Mouse (Mus musculus) embryo, embryonic 10.5 days (tissue): ENCODE data around the gene Scd4.
A peak's percentile ranks its signal among the peaks of the same experiment; 100 is the strongest.
"Not testable (repeated sequence)": the region's sequence is repeated elsewhere in the genome, so short reads cannot be mapped to it uniquely, and the experiment has no call there.

Source experiments
- DNase-seq: peaks from one replicate; pipeline ENCODE4 v3.0.0-alpha.2; 2015; ENCODE audit warnings: low spot score

The Scd4 gene

DNA sequence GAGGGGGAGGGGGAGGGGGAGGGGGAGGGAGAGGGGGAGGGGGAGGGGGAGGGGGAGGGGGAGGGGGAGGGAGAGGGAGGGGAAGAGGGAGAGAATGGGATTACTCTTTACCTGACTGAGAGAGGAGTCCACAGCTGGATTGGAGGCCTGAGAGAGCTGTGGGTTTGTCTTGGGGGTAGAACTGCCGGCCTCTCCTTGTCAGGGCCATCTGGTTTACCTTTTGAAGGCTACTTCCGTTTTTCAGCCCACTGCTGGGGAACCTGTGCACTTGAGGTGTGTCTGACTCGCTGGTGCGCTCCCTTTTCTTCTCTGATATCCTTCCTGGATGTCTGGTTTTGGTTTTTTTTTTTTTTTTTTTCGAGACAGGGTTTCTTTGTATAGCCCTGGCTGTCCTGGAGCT is 15.5 kb upstream of the Scd4 start:
- DNase-seq = no peak

DNA sequence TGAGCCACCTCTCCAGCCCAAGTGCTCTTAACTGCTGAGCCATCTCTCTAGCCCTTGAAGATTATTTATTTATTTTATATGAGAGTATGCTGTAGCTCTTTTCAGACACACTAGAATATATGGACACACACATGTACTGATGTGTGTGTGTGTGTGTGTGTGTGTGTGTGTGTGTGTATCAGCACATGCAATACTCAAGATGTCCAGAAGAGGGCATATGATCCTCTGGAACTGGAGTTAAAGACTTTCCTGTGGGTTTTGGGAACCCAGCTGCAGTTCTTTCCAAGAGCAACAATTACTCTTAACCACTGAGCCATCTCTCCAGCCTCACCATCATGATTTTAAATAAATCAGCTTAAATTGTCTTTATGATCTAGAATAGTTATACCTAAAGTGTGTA is 14.3 kb upstream of the Scd4 start:
- no peak for DNase-seq

DNA sequence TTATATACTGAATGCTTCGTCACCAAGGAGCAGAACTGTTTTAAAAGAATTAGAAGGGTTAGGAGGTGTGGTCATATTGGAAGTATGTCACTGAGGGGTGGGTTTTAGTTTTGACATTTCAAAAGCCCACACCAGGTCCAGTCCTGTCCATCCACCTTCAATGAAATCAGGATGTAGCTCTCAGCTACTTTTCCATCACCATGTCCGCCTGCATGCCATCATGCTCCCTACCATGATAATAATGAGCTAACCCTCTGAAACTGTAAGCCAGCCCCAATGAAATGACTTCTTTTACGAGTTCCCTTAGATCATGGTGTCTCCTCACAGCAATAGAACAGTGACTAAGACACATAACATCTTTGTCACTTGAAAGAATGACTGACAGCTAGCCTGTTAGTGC is 12.6 kb upstream of the Scd4 start:
- DNase-seq = no peak

DNA sequence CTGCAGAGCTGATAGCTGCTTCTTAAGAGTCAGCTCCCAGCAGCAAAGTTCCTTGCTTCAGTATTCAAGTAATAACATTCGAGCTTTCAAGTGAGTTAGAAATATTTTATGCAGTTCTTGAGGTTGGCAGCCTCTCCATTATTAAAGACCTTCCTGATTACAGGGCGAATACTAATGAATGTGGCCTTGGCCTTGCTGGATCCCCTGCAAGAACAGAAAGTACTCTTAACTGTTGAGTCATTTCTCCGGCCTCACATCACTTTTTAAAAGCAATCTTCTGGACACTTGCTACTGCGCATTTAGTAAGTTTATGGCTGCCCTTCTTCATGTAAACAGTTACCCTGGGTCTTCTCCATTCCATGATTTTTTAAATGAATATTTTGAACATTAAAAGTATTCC is 11.7 kb upstream of the Scd4 start:
- no peak for DNase-seq

DNA sequence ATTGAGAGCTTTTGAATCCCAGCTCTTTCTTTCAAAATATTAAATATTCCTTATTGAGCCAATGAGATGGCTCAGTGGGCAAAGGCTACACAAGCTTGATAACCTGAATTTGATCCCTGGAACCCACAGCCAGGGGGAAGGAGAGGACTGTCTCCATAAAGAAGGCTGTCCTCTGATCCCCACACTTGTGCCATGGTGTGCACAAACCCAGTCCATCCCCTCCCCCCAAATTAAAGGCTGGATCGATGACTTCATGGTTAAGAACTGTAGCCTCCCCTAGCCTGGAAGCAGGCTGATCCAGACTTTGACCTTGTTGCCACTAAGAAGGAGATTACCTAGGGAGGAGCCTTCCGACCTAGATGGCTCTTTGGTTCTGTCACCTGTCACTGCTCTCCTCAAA is 11.3 kb upstream of the Scd4 start:
- DNase-seq = no peak

DNA sequence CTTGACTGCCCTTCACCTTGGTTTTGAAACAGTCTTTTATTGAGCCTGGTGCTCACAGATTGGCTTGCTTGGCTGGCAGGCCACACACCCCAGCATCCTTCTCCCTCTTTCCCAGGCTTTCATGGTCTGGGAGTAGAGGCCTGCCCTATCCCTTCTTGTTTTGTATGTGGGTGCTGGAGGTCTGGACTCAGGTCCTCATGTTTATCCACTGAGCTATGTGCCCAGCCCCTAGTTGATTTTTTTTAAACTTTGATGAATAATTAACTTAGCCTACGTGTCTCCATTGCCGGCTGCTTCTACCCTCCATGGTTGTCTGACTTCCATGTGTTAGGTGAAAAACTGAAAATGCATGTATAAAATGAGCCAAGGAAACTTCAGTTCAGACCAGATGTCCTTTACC is 3.3 kb upstream of the Scd4 start:
- DNase-seq = no peak

DNA sequence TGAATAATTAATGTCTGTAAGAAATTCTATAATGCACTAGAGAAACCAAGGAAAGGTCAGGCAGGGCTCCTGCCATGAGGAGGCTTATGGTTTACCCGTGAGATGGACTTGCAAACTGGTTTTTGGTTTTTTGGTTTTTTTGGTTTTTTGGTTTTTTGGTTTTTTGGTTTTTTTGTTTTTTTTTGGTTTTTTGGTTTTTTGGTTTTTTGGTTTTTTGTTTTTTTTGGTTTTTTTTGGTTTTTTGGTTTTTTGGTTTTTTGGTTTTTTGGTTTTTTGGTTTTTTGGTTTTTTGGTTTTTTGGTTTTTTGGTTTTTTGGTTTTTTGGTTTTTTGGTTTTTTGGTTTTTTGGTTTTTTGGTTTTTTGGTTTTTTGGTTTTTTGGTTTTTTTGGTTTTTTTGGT is 1.8 kb upstream of the Scd4 start:
- not testable (repeated sequence) for DNase-seq

DNA sequence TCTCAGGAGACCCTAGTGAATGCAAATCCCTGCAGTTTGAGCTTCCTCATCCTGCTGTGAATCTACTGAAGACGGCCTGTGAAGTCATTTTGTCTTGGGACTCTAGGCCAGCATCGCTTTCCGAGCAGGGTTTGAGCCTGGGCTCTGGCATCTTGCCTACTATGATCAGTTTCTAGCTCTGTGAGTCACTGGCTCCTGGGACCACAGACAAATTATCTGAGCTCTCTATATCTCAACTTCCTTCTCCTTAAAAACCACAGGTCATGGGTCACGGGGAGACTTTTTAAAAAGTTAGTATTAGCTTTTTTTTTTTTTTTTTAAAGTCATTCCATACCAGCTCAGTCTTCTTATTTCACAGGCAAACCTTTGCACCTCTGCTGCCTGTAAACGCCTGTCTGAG is 981 bp upstream of the Scd4 start:
- DNase-seq = no peak

DNA sequence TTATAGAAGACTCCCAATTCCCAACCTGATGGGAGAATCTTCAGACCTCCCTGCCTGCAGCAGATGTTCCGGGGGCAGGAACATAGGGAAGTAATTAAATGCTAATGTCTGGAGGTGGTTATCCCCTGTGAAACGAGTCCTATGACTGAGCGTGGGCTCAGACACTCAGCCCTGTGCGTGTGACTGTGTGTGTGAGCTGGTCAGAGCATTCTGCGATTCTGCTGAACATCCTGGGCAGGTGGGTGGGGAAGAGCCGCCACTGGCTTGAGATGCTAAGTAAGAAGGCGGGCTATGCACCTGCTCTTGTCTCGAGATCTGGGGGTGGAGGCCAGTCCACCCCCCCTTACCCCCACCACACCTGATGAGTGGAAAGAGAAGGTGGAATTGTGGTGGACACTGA is 566 bp upstream of the Scd4 start:
- DNase-seq = no peak

DNA sequence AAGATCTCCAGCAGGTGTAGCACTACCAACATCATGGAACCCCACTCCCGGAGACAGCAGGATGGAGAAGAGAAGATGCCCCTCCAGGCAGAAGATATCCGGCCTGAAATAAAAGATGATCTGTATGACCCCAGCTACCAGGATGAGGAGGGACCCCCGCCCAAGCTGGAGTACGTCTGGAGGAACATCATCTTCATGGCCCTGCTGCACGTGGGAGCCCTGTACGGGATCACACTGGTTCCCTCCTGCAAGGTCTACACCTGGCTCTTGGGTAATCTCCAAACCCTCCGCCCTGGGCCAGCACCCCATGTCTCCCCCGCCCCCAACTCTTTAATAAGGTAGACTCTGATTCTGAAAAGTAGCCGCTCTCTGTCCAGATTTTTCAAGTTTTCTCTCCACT is 1.1 kb downstream of the Scd4 start:
- DNase-seq = no peak

DNA sequence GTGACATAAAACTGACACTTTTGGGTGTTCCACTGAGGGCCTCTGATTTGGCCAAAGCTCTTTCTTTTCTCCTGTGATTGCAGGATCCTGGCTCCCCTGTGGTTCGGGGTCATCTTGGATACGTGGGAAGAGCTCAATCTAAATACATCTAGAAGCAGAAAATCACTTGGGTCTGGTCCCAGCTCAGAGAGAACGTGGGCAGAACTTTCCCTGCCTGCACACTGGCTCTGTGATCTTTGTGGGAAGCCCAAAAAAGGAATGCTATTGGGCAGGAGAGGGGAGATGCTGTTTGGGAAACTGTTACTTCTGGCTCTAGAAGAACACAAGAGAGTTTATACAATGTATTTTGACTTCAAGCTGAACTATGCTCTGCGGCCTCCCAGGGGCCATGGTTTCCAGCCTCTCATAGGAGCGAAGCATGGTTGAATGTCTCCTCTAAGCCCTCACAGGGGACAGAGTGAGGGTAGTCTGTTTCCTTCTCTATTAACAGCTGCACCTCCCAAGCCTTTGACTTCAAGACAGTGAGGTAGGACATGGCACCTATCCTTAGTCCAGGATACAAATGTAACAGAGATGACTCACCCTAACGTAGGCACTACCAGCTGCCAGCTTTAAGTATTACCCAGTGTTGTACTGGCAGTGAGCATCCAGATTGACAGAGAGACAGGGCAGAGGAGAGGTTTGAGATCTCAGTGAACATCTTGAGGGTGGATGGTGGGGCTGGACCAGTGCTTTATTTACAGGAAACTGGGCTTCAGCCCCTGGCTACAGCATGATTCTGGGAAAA is 3.2 kb downstream of the Scd4 start:
- no peak for DNase-seq

DNA sequence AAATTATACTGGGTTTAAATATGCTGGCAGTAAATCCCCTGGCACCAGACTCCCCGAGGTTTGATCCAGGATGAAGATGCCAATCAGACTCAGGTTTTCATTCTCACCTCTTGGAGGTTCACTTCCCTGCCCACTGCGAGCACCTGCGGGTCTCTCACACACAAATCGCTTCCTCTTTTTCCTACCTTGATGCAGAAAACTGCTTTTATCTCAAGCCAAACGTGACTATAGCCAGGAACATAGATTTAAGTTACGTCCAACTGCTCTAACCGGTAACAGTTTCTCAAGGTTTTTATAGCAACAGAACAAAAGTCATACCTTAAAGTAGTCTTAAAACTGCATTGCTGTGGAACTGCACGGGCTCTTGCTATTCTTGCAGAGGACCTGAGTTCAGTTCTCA is 16.8 kb downstream of the Scd4 start:
- no peak for DNase-seq

DNA sequence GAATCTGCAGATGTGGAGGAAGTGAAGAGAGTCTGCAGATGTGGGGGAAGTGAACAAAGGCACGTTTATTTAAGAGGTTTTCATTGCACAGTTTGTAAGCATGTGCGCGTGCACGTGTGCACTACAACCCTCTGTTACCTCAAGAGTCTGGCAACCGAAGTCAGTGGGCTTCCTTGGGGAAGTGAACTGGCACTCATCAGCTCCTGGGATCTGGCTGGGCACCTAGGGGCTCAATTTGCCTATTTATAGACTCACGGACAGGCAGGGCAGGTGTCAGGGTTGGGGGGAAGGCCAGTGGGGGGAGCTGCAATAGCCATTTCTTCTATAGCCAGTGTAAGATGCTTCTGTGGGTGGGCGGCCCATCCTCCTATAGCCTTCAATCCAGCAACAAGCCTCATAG is 18.9 kb downstream of the Scd4 start:
- no peak for DNase-seq

DNA sequence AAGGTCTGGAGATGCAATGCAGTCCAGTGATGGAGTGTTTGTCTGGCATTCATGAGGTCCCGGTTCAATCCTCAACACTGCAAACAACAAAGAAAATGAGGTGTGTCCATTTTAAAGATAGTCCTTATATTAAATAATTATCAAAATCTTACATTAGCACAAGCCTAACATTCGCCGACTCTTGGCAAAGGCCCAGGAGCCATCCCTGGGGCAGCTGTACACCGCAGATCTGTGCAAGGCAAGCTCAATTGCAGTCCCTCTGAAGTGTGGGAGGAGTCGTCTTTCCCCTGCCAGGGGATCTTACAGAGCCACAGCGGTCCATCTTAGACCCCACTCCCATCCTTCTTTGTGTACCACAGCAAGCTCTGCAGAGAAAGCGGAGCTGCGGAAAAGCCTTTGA is 25.8 kb downstream of the Scd4 start:
- DNase-seq = no peak

DNA sequence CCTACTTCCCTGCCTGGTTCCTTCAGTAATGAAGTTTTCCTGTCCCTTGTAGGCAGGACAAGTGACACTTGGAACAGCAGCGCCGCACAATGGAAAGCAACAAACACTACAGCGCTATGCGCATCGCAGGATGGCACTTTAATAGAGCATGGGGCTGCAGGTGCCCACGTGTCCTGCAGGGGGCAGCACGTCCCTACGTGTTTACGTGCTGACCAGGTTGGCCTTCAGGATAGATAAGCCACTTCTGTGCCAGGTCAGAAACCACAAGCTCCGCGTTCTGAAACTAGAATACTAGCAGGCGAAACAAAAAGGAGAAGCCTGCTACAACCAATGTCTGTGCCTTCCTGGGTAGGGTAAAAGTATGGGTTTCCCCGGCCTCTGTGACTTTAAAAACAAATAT is 30.6 kb downstream of the Scd4 start:
- peak; percentile 85 for DNase-seq

DNA sequence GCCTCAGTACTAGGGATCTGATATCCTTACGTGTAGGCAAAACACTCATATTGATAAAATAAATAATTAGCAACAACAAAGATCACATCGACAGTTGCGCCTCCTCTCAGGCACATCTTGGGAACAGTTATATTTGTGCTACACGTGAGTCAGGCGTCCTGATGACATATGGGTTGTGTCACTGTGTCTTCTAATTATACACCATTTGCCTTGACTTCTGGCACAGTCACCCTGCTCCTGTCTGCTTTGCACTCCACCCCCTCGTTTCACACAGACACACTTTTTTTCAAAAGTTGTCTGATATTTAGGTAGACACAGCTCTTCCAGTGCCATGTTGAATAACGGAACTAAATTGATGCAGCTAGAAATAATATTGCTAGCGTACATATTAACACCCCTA is 31.1 kb downstream of the Scd4 start:
- DNase-seq = no peak

DNA sequence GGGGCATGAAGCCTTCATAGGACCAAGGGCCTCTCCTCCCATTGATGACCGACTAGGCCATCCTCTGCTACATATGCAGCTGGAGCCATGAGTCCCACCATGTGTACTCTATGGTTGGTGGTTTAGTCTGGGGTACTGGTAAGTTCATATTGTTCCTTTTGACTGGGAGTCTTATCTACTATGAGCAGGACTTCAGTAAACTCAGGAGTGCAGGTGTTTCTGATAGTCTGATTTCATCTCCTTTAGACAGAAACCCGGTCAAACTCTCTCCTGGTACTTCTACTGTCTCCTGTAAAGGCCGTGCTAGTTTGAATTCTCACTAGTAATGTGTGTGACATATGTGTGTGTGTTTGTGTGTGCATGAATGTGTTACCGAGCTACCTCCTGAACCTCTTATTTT is 32.8 kb downstream of the Scd4 start:
- DNase-seq = no peak

DNA sequence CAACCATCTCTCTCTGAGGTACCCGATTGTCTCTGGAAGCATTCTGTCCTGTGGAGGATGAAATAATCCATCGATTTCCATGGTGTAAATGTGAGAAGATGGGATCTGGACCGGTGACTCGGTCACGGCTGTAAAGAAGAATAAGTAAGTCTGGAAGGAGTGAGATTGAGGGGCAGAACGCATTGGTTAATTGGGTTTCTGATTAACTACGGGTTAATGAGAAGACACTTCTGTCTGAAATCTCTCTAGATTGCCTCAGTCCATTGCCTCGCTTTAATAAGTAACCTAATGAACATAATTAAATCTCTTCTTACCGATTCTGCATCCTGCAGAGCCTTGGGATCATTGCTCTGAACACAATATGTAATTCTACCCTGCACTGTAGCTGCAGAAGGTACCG is 34.2 kb downstream of the Scd4 start:
- DNase-seq = not testable (repeated sequence)

DNA sequence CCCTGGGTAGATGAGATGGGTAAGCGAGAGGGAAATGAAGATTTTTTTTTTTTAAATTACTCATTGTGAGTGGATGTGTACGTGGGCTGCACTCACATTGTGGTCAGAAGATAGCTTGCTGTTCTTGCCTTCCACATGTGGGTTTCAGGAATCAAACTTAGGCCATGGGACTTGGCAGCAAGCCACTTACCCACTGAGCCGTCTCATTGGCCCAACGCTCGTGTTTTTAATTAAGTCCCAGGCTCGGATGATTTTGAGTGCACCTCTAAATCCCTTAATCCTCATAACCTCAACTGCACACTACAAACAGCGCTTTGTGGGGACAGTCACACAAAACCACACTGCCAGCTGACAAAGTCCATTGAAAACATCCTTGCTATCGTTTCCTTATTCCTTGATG is 36.5 kb downstream of the Scd4 start:
- no peak for DNase-seq

DNA sequence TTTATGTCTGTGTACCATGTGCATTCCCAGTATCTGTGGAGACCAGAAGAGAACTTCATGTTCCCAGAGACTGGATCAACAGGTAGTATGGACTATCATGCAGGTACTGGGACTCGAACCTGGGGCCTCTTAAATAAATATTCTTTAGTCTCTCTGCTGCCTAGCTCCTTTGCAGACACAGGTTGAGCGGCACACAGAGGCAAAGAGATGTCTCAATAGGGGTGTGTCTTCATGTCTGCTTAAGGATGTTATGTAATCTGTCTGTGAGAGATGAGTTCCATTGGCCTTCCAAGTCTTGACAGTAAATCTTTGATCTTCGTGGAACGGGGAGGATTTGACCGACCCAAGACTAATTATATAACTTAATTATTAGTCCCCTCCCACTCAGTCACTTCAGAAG is 37.3 kb downstream of the Scd4 start:
- no peak for DNase-seq

DNA sequence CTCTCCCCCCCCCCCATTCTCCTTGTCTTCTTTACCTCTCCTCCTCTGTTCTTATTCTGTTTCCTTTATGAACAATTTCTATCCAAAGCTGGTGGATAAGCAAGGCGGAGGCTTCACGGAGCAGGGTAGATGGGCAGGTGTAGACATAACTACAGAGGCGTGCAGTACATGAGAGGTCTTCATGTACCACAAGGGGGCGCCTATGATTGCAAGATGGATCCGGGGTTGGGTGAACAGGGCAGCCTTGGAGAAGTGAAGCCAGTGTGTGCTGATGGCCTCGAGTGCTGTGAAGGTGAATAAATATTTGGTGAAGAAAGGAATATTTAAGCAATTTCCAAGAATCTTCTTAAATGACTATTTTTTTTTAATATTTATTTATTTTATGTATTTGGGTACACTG is 40.1 kb downstream of the Scd4 start:
- DNase-seq = peak; percentile 88

DNA sequence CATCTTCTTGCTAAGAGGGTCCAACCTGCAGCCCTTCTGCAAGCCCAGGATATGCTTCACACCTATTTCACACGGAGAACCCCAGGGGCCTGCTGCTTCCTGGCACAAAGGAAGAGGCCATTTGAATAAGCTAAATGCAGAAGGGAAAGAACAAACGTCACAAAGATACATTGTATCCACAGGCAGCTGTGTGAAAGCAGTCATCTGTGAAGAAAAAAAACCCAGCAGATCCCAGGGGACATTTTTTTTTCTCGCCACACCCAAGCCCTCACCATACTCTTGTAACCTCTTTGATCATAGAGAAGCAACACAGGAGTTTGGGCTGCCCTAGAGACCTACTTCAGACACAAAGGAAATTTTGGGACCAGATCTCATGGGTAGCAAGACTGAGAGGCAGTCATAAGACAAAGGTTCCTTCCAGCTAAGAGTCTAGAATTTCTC is 43.6 kb downstream of the Scd4 start:
- no peak for DNase-seq

DNA sequence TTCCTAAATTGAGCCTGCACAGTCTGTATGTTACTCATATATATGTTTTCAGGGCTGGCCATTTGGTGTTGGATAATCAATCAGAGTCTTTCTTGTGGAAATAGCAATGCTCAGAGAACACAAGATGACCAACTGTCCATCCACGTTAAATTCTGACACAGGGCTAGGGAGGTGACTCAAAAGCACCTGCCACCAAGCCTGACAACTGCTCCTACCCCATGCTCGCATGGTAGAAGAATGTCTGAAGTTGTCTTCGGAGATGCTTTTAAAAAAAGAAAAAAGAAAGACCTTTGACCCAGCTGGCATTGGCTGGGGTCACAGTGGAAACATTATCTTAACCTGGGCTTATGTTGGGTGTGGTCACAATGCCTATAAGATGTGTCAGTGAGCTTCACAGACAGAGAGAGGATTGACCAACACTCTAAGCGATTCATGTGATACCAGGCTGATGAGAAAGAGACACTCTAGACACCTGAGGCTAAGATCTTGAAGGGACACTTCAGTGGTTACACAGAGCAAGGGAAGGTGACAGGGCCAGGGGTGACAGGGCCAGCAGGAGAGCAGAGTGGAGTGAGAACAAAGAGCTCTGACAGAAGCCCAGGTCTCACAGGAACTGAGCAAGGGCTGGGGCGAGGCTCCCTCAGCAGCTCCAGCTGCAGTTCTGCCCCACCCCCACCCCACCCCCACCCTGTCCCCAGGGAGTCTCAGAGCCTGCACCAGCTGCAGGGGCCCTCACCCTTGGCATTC is 44.9 kb downstream of the Scd4 start:
- DNase-seq = no peak

DNA sequence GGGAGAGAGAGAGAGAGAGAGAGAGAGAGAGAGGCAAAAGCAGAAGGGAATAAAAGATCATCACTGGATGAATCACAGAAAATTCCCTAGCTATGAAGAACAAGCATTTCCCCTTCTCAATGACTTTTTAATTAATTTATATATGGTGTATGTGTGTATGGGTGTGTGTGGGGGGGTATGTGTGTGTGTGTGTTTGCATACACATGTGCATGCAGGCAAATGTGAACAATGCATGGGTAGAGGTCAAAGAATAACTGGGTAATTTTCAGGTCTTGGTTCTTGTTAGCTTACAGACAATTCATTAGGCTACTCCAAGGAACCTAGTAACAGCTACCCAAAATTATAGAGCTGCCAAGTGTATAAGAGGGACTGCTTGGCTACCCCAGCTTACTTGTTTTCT is 46.2 kb downstream of the Scd4 start:
- DNase-seq = no peak
